Mouse (Mus musculus) hindbrain, embryonic 11.5 days (tissue): ENCODE measurements around the gene Camta1. TPM values are rescaled to one million over a fixed set of nuclear protein-coding genes. Genes with fewer than 3 reads are reported as not detected.

Source experiments
- ATAC-seq: fragments of 200-750 bp; cut with Nextera tagmentation; 2 replicates; pipeline ENCODE4 v1.8.0; 2017; ENCODE audit warnings: mild to moderate bottlenecking, moderate TSS enrichment, moderate library complexity; ENCODE audit not compliant: low FRiP score
- DNase-seq: peaks from one replicate; pipeline ENCODE4 v3.0.0-alpha.2; 2015; ENCODE audit warnings: low spot score
- H3K27ac ChIP-seq: fragments of 300-500 bp; sonication (generic); 2 replicates; pipeline ENCODE4 v1.5.1; 2014; ENCODE audit warnings: mild to moderate bottlenecking, low read depth, low read length
- H3K27me3 ChIP-seq: fragments of 300-500 bp; sonication (generic); 2 replicates; pipeline ENCODE4 v1.6.1; 2014; ENCODE audit warnings: mild to moderate bottlenecking, low read length, moderate library complexity, mixed read lengths; ENCODE audit not compliant: control insufficient read depth, insufficient read depth
- H3K36me3 ChIP-seq: fragments of 300-500 bp; sonication (generic); 2 replicates; pipeline ENCODE4 v1.6.1; 2014; ENCODE audit warnings: mild to moderate bottlenecking, low read length, moderate library complexity, mixed read lengths; ENCODE audit not compliant: control insufficient read depth, insufficient read depth
- H3K4me1 ChIP-seq: fragments of 300-500 bp; sonication (generic); replicated peaks from 2 replicates; pipeline ENCODE4 v1.6.1; 2014; ENCODE audit warnings: low read length, mixed read lengths; ENCODE audit not compliant: control insufficient read depth, insufficient read depth
- H3K4me2 ChIP-seq: fragments of 300-500 bp; sonication (generic); replicated peaks from 2 replicates; pipeline ENCODE4 v1.6.1; 2014; ENCODE audit warnings: mild to moderate bottlenecking, low read depth, low read length
- H3K4me3 ChIP-seq: fragments of 300-500 bp; sonication (generic); 2 replicates; pipeline ENCODE4 v1.5.1; 2014; ENCODE audit warnings: low read depth, low read length
- H3K9ac ChIP-seq: fragments of 300-500 bp; sonication (generic); 2 replicates; pipeline ENCODE4 v1.6.1; 2014; ENCODE audit warnings: low read depth, low read length
- H3K9me3 ChIP-seq: fragments of 300-500 bp; sonication (generic); 2 replicates; pipeline ENCODE4 v1.6.1; 2016; ENCODE audit warnings: low read length; ENCODE audit not compliant: control insufficient read depth
- WGBS: fragments of 180-500 bp; shearing (Covaris S2); extraction: QIAGEN DNeasy Blood & Tissue Kit; methylation state at CpG from one replicate; pipeline ENCODE4 v1.1.7; 2014; 5-methylcytosine and 5-hydroxymethylcytosine counted together
- polyA plus RNA-seq: library from polyadenylated mRNA; unstranded; fragments of >200 nt; fragmentation: Nextera tagmentation; extraction: Ambion mirVana; gene quantifications from 2 replicates; pipeline ENCODE4 v1.2.1, GENCODE M21; 2014

The Camta1 gene
- polyA plus RNA-seq, 1 experiment from 2014 or later = 130 TPM

DNA sequence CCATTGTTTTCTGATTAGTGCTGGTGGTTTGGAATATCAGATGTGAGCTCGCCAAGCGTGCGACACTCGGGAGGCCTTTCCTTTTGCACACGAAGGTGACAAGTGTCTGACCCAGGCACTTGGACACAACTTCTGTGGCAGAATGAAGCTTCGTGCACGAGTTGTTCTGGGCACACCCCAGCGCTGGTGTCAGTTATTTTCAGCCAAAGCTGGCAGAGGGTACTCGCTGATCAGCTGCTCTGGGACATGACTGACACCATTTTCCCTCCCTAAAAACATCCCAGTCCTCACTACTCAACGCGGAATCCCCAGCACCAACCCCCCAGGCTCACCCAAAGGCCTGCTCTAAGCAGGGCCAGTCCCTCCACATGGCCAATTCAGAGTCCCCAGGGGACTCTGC is 423.8 kb downstream of the Camta1 start:
- Histone ChIP-seq H3K27me3 (no peaks in the 10 kb centered on the region), H3K36me3 (no peaks in the 10 kb centered on the region), H3K9ac (no peak overlapping the region), H3K27ac (no peak overlapping the region), H3K4me1 (peaks cover 4% of the 10 kb centered on the region), H3K4me2 (no peak overlapping the region), H3K9me3 (no peaks in the 10 kb centered on the region), H3K4me3 (no peak overlapping the region)
- 79% methylated on average over 11 of the region's 11 CpGs for WGBS
- DNase-seq = no peak
- ATAC-seq = no peak

DNA sequence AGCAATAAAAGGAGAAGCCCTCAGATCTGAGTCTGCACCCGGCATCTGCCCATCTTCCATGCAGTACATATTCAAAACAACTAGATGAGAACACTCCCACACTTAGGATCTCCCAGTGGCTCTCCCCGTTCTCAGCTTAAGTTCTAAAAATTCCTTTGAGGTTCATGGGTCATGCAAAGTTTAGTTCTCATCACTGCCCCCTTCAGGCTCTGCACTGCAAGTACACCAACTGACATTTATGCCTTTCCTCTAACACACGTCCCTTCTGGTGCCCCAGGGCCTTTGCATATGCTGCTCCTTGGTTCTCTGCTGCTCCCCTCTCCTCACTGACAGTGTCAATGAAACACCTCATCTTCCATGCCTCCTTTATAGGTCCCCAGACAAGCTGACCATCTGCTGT is 436.5 kb downstream of the Camta1 start:
- H3K4me1 ChIP-seq = no peaks in the 10 kb centered on the region
- H3K4me2 ChIP-seq = no peak overlapping the region
- peaks cover 4% of the 10 kb centered on the region; the same call in 1 of the 2 replicates for H3K9me3 ChIP-seq
- H3K4me3 ChIP-seq = no peak overlapping the region
- 76% methylated on average over 3 of the region's 3 CpGs for WGBS
- DNase-seq (no peak), ATAC-seq (no peak)
- H3K27ac ChIP-seq = no peak overlapping the region
- no peaks in the 10 kb centered on the region for H3K27me3 ChIP-seq
- no peaks in the 10 kb centered on the region for H3K36me3 ChIP-seq
- no peak overlapping the region for H3K9ac ChIP-seq

DNA sequence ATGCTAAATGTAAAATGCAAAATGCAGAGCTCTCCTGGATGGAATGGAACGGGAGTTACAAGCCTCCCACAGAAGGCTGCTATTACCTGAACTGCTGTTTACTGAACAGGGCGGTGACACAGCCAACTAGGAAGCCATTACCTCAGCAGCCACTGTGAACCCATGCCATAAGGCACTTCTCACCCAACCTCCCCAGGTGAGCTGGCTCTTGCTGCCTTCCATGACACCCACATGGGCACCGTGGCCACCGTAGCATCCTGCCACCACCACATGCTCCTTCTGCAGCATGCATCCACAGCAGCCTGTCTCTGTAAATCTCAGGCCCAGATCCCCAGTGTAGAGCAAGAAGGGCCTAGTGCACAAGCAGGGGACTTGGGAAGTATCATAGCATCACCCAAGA is 438.8 kb downstream of the Camta1 start:
- Histone ChIP-seq H3K4me1 (no peaks in the 10 kb centered on the region), H3K9me3 (peaks cover 4% of the 10 kb centered on the region; the same call in 1 of the 2 replicates), H3K36me3 (no peaks in the 10 kb centered on the region), H3K4me3 (no peak overlapping the region), H3K9ac (no peak overlapping the region), H3K27ac (no peak overlapping the region), H3K4me2 (no peak overlapping the region), H3K27me3 (no peaks in the 10 kb centered on the region)
- no peak for DNase-seq
- 85% methylated on average over 4 of the region's 4 CpGs for WGBS
- ATAC-seq = no peak

DNA sequence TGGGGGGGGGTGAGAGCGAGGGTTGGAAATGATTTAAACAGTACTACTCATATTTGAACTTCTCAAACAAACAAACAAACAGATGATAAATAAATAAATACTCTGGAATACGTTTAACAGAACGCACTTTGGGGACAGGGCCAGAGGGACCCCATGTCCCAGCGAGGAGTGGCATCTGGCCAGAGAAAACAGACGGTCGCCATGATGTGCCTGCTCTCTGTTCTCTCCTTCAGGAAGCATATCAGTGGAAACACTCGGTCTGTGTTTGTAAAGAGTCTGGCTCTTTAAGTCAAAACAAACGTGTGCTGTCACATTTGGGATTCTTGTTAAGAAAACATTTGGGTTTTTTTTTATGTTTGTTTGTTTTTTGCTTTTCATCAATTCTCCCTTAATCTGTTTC is 439.3 kb downstream of the Camta1 start:
- Histone ChIP-seq H3K9ac (no peak overlapping the region), H3K27ac (no peak overlapping the region), H3K4me2 (no peak overlapping the region), H3K27me3 (no peaks in the 10 kb centered on the region), H3K4me1 (no peaks in the 10 kb centered on the region), H3K4me3 (no peak overlapping the region), H3K36me3 (no peaks in the 10 kb centered on the region), H3K9me3 (peaks cover 4% of the 10 kb centered on the region; the same call in 1 of the 2 replicates)
- WGBS = 71% methylated on average over 8 of the region's 8 CpGs
- DNase-seq = no peak
- ATAC-seq = no peak

DNA sequence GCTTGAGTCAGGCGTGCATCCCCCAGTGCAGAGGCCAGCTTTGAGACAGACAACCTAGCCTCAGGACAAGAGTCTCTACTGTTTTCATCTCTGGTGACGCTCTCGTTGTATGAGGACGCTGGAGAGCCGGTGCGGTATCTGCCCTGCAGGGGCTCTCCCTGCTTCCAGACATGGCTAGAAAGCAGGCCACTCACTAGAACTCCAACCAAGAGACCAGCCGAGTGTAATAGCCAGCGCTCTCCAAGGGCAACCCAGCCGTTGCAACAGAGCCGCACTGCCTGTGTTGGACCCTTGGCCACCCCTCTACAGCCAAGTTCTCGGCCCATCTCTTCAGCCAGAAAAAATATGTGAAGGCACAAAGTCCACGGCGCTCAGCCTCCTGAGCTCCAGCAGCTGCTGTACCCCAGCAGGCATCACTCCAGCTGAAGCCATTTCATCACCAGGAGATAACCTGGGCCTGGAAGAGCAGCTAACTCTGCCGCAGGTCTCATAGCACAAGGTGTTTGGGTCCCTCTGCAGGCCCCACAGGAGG is 443.3 kb downstream of the Camta1 start:
- 75% methylated on average over 14 of the region's 14 CpGs for WGBS
- H3K4me3 ChIP-seq = no peak overlapping the region
- DNase-seq = no peak

DNA sequence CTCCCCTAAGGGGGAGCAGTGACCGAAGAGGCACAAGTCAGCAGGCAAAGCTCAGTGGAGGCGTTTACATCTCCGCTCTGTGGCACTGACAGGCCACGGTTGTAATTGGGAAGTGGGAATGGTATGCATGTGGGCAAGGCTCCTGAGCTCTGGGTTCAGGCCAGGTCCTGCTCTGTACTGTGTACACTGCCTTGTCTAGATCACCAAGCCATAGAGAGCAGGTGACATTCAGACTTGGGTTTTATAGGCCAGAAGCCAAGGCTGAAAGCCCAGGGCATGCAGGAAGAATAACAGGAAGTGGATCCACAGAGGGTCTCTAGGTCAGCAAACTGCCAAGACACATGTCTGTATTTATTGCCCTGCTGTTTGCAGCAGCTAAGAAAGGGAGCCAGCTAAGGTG is 445.9 kb downstream of the Camta1 start:
- Histone ChIP-seq H3K27ac (no peak overlapping the region), H3K4me1 (0 out of 2 replicates have a peak, but pooled peaks cover 3% of the 10 kb centered on the region), H3K4me3 (no peak overlapping the region), H3K9ac (no peak overlapping the region), H3K9me3 (no peaks in the 10 kb centered on the region), H3K4me2 (no peak overlapping the region), H3K36me3 (no peaks in the 10 kb centered on the region), H3K27me3 (no peaks in the 10 kb centered on the region)
- ATAC-seq (no peak), DNase-seq (no peak)
- WGBS = 86% methylated on average over 4 of the region's 4 CpGs

More for the DNA sequence above, 443.3 kb downstream of the Camta1 start:
- no peaks in the 10 kb centered on the region for H3K36me3 ChIP-seq
- H3K27me3 ChIP-seq = no peaks in the 10 kb centered on the region
- no peaks in the 10 kb centered on the region for H3K4me1 ChIP-seq
- no peaks in the 10 kb centered on the region for H3K9me3 ChIP-seq
- ATAC-seq = no peak
- no peak overlapping the region for H3K27ac ChIP-seq
- H3K4me2 ChIP-seq = no peak overlapping the region
- no peak overlapping the region for H3K9ac ChIP-seq

DNA sequence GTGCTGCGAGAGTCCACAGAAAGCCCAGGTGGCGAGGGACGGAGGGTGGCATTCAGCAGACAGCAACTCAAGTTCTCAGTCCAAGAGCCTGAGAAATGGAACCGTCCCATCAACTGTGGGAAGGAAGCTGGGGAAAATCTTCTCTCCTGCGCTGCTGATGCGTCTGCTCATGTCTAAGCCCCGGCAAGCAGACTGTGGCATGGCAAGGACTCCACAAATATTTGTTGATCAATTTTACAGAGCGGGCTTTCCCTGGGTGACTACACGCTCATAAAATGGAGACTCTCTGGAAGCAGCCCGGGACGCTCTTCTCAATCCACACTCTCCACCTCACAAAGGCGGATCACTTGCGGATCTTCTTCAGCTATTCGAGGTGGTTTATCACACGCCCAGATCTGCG is 446.3 kb downstream of the Camta1 start:
- Histone ChIP-seq H3K9ac (no peak overlapping the region), H3K36me3 (no peaks in the 10 kb centered on the region), H3K9me3 (no peaks in the 10 kb centered on the region), H3K4me2 (no peak overlapping the region), H3K27ac (no peak overlapping the region), H3K4me3 (no peak overlapping the region), H3K4me1 (0 out of 2 replicates have a peak, but pooled peaks cover 3% of the 10 kb centered on the region), H3K27me3 (no peaks in the 10 kb centered on the region)
- WGBS = 96% methylated on average over 16 of the region's 16 CpGs
- ATAC-seq (no peak), DNase-seq (no peak)

DNA sequence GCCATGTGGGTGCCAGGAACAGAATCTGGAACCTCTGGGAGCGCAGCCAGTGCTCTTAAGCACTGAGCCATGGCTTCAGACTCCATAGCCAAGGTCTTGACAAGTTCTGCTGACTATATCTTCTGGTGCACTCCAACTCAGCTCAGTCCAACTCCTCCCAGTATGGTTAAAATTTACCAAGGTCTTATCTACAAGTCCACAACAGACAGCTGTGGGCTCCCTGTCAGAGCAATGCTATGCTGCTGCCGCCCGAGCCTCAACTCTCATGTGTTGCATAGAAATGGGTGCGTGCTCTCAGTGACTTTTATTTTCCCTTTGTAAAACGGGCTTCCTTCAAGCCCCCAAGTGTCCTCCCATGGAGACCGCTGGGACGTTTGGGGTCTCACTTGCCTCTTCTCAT is 446.7 kb downstream of the Camta1 start:
- H3K4me3 ChIP-seq = no peak overlapping the region
- H3K36me3 ChIP-seq = no peaks in the 10 kb centered on the region
- ATAC-seq (no peak), DNase-seq (no peak)
- no peak overlapping the region for H3K4me2 ChIP-seq
- H3K27ac ChIP-seq = no peak overlapping the region
- 93% methylated on average over 7 of the region's 7 CpGs for WGBS
- no peaks in the 10 kb centered on the region for H3K27me3 ChIP-seq
- 0 out of 2 replicates have a peak, but pooled peaks cover 3% of the 10 kb centered on the region for H3K4me1 ChIP-seq
- no peaks in the 10 kb centered on the region for H3K9me3 ChIP-seq
- H3K9ac ChIP-seq = no peak overlapping the region

DNA sequence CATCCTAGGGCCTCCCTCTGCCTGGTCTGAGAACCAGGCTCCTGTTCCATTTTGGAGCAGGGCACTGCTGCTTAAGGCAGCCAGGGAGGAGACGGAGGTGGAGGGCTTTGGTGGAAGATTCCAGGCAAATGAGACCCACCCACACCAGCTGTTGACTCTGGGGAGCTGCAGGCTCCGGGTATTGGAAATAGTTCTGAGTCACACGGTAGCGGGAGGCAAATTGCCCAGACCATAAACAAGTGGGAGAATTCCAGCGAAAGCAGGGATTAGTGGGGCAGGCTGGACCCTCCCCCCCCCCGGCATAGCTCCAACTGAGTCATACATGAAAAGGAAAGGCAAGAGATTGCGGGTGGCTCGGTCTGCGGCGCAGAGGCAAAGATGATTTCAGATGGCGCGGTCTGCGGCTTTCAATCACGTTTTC is 450.0 kb downstream of the Camta1 start:
- Histone ChIP-seq H3K36me3 (no peaks in the 10 kb centered on the region), H3K27ac (no peak overlapping the region), H3K4me2 (no peak overlapping the region), H3K4me3 (no peak overlapping the region), H3K4me1 (0 out of 2 replicates have a peak, but pooled peaks cover 3% of the 10 kb centered on the region), H3K9me3 (no peaks in the 10 kb centered on the region), H3K27me3 (no peaks in the 10 kb centered on the region), H3K9ac (no peak overlapping the region)
- WGBS = 49% methylated on average over 14 of the region's 14 CpGs
- no peak for ATAC-seq
- DNase-seq = no peak
